Mouse (Mus musculus) heart, embryonic 15.5 days (tissue): ENCODE measurements around the gene Fam136a. TPM values are rescaled to one million over a fixed set of nuclear protein-coding genes. Genes with fewer than 3 reads are reported as not detected.

Experiments used
- ATAC-seq: fragments of 200-750 bp; cut with Nextera tagmentation; replicated peaks from 2 replicates; pipeline ENCODE4 v1.8.0; 2017; ENCODE audit warnings: low read depth, moderate TSS enrichment; ENCODE audit not compliant: insufficient number of reproducible peaks, insufficient read depth, low FRiP score
- H3K27ac ChIP-seq: fragments of 300-500 bp; sonication (generic); 2 replicates; pipeline ENCODE4 v1.5.1; 2015; ENCODE audit warnings: mild to moderate bottlenecking, inconsistent platforms
- H3K27me3 ChIP-seq: fragments of 300-500 bp; sonication (generic); 2 replicates; pipeline ENCODE4 v1.6.1; 2015; ENCODE audit warnings: inconsistent platforms
- H3K36me3 ChIP-seq: fragments of 300-500 bp; sonication (generic); 2 replicates; pipeline ENCODE4 v1.6.1; 2015; ENCODE audit warnings: mild to moderate bottlenecking, inconsistent platforms
- H3K4me1 ChIP-seq: fragments of 300-500 bp; sonication (generic); replicated peaks from 2 replicates; pipeline ENCODE4 v1.6.1; 2015; ENCODE audit warnings: inconsistent platforms
- H3K4me2 ChIP-seq: fragments of 300-500 bp; sonication (generic); 2 replicates; pipeline ENCODE4 v1.6.1; 2015; ENCODE audit warnings: inconsistent platforms, mild to moderate bottlenecking, moderate library complexity
- H3K4me3 ChIP-seq: fragments of 300-500 bp; sonication (generic); 2 replicates; pipeline ENCODE4 v1.5.1; 2015; ENCODE audit warnings: mild to moderate bottlenecking, inconsistent platforms
- H3K9ac ChIP-seq: fragments of 300-500 bp; sonication (generic); 2 replicates; pipeline ENCODE4 v1.6.1; 2015; ENCODE audit warnings: mild to moderate bottlenecking, inconsistent platforms
- H3K9me3 ChIP-seq: fragments of 300-500 bp; sonication (generic); replicated peaks from 2 replicates; pipeline ENCODE4 v1.6.1; 2016; ENCODE audit warnings: inconsistent platforms
- WGBS: fragments of 180-500 bp; shearing (Covaris S2); methylation state at CpG from one replicate; pipeline ENCODE4 v1.1.7; 2015; ENCODE audit warnings: mixed read lengths; 5-methylcytosine and 5-hydroxymethylcytosine counted together
- polyA plus RNA-seq: library from polyadenylated mRNA; unstranded; fragments of >200 nt; fragmentation: Nextera tagmentation; extraction: Ambion mirVana; gene quantifications from 2 replicates; pipeline ENCODE4 v1.2.1, GENCODE M21; 2015

Fam136a gene
- 78.0 and 87.2 TPM in 2 replicates for polyA plus RNA-seq

GRCm38 (mm10) chr6:86365371-86366124 lies at the start of gene Fam136a:
Gene Fam136a, plus strand, starts transcription at chr6:86365646.
- Histone ChIP-seq H3K36me3 (peaks cover 9% of the 10 kb centered on the region; the same call in 1 of the 2 replicates), H3K4me3 (peak within 1 kb of the TSS; percentile 74), H3K9me3 (no peaks in the 10 kb centered on the region), H3K4me1 (peaks cover 17% of the 10 kb centered on the region), H3K27ac (peak within 1 kb of the TSS; percentile 81), H3K9ac (peak within 1 kb of the TSS; percentile 79), H3K4me2 (peak within 1 kb of the TSS; percentile 95), H3K27me3 (no peaks in the 10 kb centered on the region)
- peak; percentile 95 for ATAC-seq
- WGBS = under 1% methylated on average over 76 of the region's 76 CpGs

- 42% methylated on average over 1 of the region's 1 CpGs for WGBS
- H3K4me2 ChIP-seq = no peak overlapping the region
- H3K9me3 ChIP-seq = no peaks in the 10 kb centered on the region
- H3K9ac ChIP-seq = no peak overlapping the region
- ATAC-seq = no peak
- no peak overlapping the region for H3K27ac ChIP-seq
- H3K27me3 ChIP-seq = no peaks in the 10 kb centered on the region
- H3K4me1 ChIP-seq = no peaks in the 10 kb centered on the region; the same call in 1 of the 2 replicates
- no peaks in the 10 kb centered on the region for H3K36me3 ChIP-seq
- H3K4me3 ChIP-seq = no peak overlapping the region
These were observed 48.4 kb upstream of the Fam136a start for GRCm38 (mm10) chr6:86317066-86317465.

GRCm38 (mm10) chr6:86318855-86319254 lies 46.6 kb upstream of the Fam136a start:
- no peak overlapping the region for H3K4me2 ChIP-seq
- H3K4me3 ChIP-seq = no peak overlapping the region
- no peaks in the 10 kb centered on the region for H3K27me3 ChIP-seq
- no peaks in the 10 kb centered on the region for H3K9me3 ChIP-seq
- H3K36me3 ChIP-seq = no peaks in the 10 kb centered on the region
- ATAC-seq = no peak
- 28% methylated on average over 4 of the region's 4 CpGs for WGBS
- H3K4me1 ChIP-seq = no peaks in the 10 kb centered on the region; the same call in 1 of the 2 replicates
- no peak overlapping the region for H3K27ac ChIP-seq
- no peak overlapping the region for H3K9ac ChIP-seq

- H3K36me3 ChIP-seq = no peaks in the 10 kb centered on the region
- H3K27ac ChIP-seq = no peak overlapping the region
- no peak overlapping the region for H3K4me2 ChIP-seq
- H3K9ac ChIP-seq = no peak overlapping the region
- 83% methylated on average over 5 of the region's 5 CpGs for WGBS
- H3K4me3 ChIP-seq = no peak overlapping the region
- ATAC-seq = no peak
- no peaks in the 10 kb centered on the region for H3K27me3 ChIP-seq
- no peaks in the 10 kb centered on the region for H3K9me3 ChIP-seq
- H3K4me1 ChIP-seq = no peaks in the 10 kb centered on the region; the same call in 1 of the 2 replicates
These were observed 43.3 kb upstream of the Fam136a start for GRCm38 (mm10) chr6:86322031-86322563.

GRCm38 (mm10) chr6:86322991-86323390 lies 42.5 kb upstream of the Fam136a start:
- Histone ChIP-seq H3K27me3 (no peaks in the 10 kb centered on the region), H3K9ac (no peak overlapping the region), H3K9me3 (no peaks in the 10 kb centered on the region), H3K4me1 (no peaks in the 10 kb centered on the region; the same call in 1 of the 2 replicates), H3K36me3 (no peaks in the 10 kb centered on the region), H3K27ac (no peak overlapping the region), H3K4me3 (no peak overlapping the region), H3K4me2 (no peak overlapping the region)
- WGBS = 89% methylated on average over 9 of the region's 9 CpGs
- no peak for ATAC-seq

- H3K4me2 ChIP-seq = no peak overlapping the region
- no peak for ATAC-seq
- H3K36me3 ChIP-seq = no peaks in the 10 kb centered on the region
- no peak overlapping the region for H3K9ac ChIP-seq
- H3K9me3 ChIP-seq = no peaks in the 10 kb centered on the region
- 77% methylated on average over 3 of the region's 3 CpGs for WGBS
- H3K4me3 ChIP-seq = no peak overlapping the region
- no peak overlapping the region for H3K27ac ChIP-seq
- H3K4me1 ChIP-seq = no peaks in the 10 kb centered on the region
- H3K27me3 ChIP-seq = no peaks in the 10 kb centered on the region
These were observed 41.0 kb upstream of the Fam136a start for GRCm38 (mm10) chr6:86324400-86324799.

- Histone ChIP-seq H3K36me3 (no peaks in the 10 kb centered on the region), H3K9me3 (no peaks in the 10 kb centered on the region), H3K4me2 (no peak overlapping the region), H3K27me3 (no peaks in the 10 kb centered on the region), H3K4me1 (no peaks in the 10 kb centered on the region), H3K9ac (no peak overlapping the region), H3K27ac (no peak overlapping the region), H3K4me3 (no peak overlapping the region)
- WGBS = 76% methylated on average over 5 of the region's 5 CpGs
- no peak for ATAC-seq
These were observed 39.8 kb upstream of the Fam136a start for GRCm38 (mm10) chr6:86325646-86326045.

GRCm38 (mm10) chr6:86326866-86327265 lies 38.6 kb upstream of the Fam136a start:
- WGBS = 87% methylated on average over 18 of the region's 18 CpGs

GRCm38 (mm10) chr6:86328369-86328768 lies 37.1 kb upstream of the Fam136a start:
- Histone ChIP-seq H3K36me3 (no peaks in the 10 kb centered on the region), H3K4me3 (no peak overlapping the region), H3K4me2 (no peak overlapping the region), H3K4me1 (no peaks in the 10 kb centered on the region), H3K27ac (no peak overlapping the region), H3K27me3 (no peaks in the 10 kb centered on the region), H3K9me3 (no peaks in the 10 kb centered on the region), H3K9ac (no peak overlapping the region)
- ATAC-seq = no peak
- WGBS = 53% methylated on average over 3 of the region's 3 CpGs

More at GRCm38 (mm10) chr6:86326866-86327265, 38.6 kb upstream of the Fam136a start:
- H3K4me2 ChIP-seq = no peak overlapping the region
- no peak overlapping the region for H3K9ac ChIP-seq
- H3K4me1 ChIP-seq = no peaks in the 10 kb centered on the region
- no peaks in the 10 kb centered on the region for H3K9me3 ChIP-seq
- H3K4me3 ChIP-seq = no peak overlapping the region
- H3K36me3 ChIP-seq = no peaks in the 10 kb centered on the region
- H3K27ac ChIP-seq = no peak overlapping the region
- no peak for ATAC-seq
- no peaks in the 10 kb centered on the region for H3K27me3 ChIP-seq

GRCm38 (mm10) chr6:86329943-86330342 lies 35.5 kb upstream of the Fam136a start:
- ATAC-seq = no peak
- 92% methylated on average over 6 of the region's 6 CpGs for WGBS
- no peak overlapping the region for H3K4me2 ChIP-seq

GRCm38 (mm10) chr6:86335121-86335849 lies 30.2 kb upstream of the Fam136a start:
- WGBS = 67% methylated on average over 11 of the region's 11 CpGs
- no peak overlapping the region for H3K4me3 ChIP-seq
- no peak overlapping the region for H3K27ac ChIP-seq
- no peaks in the 10 kb centered on the region for H3K9me3 ChIP-seq
- H3K27me3 ChIP-seq = no peaks in the 10 kb centered on the region
- no peak overlapping the region for H3K9ac ChIP-seq
- H3K4me1 ChIP-seq = no peaks in the 10 kb centered on the region; the same call in 1 of the 2 replicates
- H3K36me3 ChIP-seq = no peaks in the 10 kb centered on the region
- ATAC-seq = no peak
- H3K4me2 ChIP-seq = no peak overlapping the region

More at GRCm38 (mm10) chr6:86329943-86330342, 35.5 kb upstream of the Fam136a start:
- H3K9me3 ChIP-seq = no peaks in the 10 kb centered on the region
- H3K4me3 ChIP-seq = no peak overlapping the region
- no peaks in the 10 kb centered on the region for H3K36me3 ChIP-seq
- no peak overlapping the region for H3K9ac ChIP-seq
- H3K4me1 ChIP-seq = no peaks in the 10 kb centered on the region
- H3K27me3 ChIP-seq = no peaks in the 10 kb centered on the region
- H3K27ac ChIP-seq = no peak overlapping the region
